Mouse (Mus musculus) mature B cell (primary cell): ENCODE measurements around the gene Gm10203.
"Not testable (repeated sequence)": the region's sequence is repeated elsewhere in the genome, so short reads cannot be mapped to it uniquely, and the experiment has no call there.

ENCODE experiments used
- in situ Hi-C: fragments of 300-500 bp; cut with MboI; formaldehyde crosslinking; loops from 2 replicates; pipeline ENCODE4 v1.14.3; 2019

Gene Gm10203

GRCm38 (mm10) chr6:149134391-149135150, 4.6 kb downstream of the Gm10203 start:
- in situ Hi-C loops, result loop anchor here (5.0 kb wide), 1 partner anchor 243 kb away; no protein-coding TSS in a partner anchor

- in situ Hi-C loops, result loop anchor here (5.0 kb wide), 1 partner anchor 242 kb away; no protein-coding TSS in a partner anchor
Observed at GRCm38 (mm10) chr6:149135631-149136030, 5.7 kb downstream of the Gm10203 start.

GRCm38 (mm10) chr6:149137936-149138335, 8.0 kb downstream of the Gm10203 start:
- in situ Hi-C loops, result loop anchor here (5.0 kb wide), 1 partner anchor 239 kb away; no protein-coding TSS in a partner anchor

- in situ Hi-C loops, result loop anchor here (5.0 kb wide), 1 partner anchor 238 kb away; no protein-coding TSS in a partner anchor
Observed at GRCm38 (mm10) chr6:149139011-149139410, 9.0 kb downstream of the Gm10203 start.

GRCm38 (mm10) chr6:149139471-149139870, 9.5 kb downstream of the Gm10203 start, which contains the start of gene Etfbkmt:
Etfbkmt (plus strand) TSS chr6:149139849.
- in situ Hi-C loops, result loop anchor here (5.0 kb wide), 1 partner anchor 238 kb away; no protein-coding TSS in a partner anchor

- in situ Hi-C loops, result no loop called here
Observed at GRCm38 (mm10) chr6:149141393-149142173, 11.6 kb downstream of the Gm10203 start.

- in situ Hi-C loops, result no loop called here
Observed at GRCm38 (mm10) chr6:149145143-149145542, 15.2 kb downstream of the Gm10203 start.

GRCm38 (mm10) chr6:149148436-149149229, 18.7 kb downstream of the Gm10203 start:
- in situ Hi-C loops, result no loop called here

DNA sequence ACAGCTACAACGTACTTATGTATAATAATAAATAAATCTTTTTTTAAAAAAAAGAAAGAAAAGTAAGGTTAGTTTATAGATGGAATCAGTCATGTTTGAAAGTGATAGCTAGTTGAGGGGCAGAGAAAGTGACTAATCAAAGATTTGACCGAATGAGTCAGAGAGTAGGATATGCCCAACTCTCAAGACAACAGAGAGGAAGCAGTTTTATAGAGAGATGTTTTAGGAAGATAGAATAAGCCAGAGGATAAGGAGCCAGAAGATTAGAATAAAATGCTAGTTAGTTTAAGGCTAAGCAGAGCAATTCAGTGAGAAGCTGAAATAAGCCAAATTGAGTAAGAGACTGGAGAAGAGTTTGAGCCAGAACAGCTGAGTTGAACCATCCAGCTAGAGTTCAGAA, 22.1 kb downstream of the Gm10203 start:
- in situ Hi-C loops, result no loop called here

DNA sequence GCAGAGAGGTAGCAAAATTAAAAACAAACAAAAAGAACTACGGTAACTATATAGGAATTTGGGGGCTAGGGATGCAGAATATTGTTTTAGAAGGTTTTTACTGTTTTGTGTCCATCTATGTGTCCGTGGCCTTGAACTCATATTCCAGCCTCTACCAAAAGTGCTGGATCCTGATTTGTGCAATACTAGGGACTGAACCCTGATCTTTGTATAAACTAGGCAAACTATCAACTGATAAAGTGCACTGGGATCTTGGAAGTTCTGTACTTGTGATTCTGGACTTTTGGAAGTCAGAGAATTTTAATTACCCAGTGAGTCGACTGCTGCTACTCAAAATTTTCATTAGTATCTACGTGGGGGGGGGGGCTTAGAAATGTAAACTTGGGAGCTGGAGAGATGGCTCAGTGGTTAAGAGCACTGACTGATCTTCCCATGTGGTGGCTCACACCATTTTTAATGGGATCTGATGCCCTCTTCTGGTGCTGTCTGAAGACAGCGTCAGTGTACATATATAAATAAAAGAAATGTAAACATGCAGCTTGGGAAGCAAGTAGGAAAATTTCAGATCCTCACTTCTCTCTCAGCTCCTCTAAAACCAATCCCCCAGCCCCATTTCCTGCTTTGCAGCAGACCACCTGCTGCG, 23.6 kb downstream of the Gm10203 start:
- in situ Hi-C loops, result no loop called here

DNA sequence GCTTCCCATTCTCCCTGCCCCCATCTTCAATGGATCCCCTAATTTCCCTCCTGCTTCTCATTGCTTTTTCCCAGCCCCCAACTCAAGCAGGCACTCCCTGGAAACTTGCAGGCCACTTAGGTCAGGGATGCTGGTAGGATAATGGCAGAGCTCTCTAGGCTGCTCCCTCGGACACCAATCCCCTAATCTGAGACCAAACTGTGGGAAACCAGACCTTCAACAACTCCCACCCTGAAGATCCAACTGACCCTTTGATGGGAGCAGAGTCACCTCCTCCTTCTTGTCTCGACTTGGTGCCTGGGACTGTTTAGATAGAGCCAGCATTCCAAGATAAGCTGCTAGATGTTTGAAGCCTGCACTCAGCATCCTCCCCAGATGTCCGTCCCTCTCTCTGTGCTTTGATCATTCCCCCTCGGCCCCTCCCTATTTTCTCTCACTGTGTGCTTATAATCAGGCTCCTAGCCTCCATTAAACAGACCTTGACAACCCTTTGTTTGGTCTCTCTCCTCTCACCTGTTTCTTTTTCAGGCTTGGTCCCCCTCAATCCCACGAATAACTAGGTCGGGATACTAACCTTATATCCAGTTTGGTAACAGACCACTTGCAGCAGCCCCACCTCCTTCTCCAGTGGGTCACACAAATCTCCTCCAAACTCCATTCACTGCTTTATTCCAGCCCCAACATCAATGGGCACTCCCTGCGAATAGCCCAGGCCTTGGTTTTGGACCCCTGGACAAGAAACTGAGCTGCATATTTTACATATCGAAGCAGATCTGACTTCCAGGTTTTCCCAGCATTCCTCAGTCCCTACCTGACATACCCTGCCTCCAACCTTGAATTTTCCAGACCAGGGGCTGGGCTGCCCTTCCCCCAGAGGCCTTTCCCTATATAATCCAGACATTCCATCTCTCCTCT, 24.4 kb downstream of the Gm10203 start:
- in situ Hi-C loops, result no loop called here

DNA sequence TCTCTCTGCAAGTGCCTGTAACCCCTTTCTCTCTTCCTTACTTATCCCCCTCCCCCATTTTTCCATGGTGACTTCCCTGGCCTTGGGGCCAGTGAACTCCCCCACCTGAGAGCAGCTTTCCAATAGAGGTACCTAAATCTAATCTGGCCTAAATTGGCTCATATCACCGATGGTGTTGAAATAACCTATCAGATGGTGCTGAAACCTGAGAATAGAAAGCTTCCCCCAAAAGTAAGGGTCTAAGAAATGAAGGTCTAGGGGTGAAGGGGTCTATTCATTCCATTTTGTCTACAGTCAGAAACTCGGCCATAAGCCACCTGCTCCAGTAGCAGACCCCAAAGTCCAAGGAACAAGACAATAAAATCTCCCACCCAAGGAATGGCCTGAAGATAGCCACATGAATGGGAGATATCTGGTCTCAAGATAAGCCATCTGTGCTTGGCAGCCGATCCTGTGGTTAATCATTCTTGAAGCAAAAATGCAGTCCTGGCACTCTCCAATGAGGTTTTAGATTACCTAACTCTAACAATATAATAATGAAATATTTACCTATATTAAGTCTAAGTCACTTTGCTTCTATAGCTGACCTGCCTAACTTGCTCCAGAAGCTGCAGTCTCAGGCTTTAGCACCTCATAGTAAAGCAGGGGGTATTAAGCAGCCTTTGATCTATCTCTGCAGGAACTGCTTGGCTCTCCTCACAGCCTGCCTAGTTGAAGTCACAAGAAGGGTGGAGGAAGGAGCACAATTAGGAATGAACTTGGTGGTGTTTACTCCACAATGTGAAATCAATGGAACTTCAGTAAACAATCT, 25.3 kb downstream of the Gm10203 start:
- in situ Hi-C loops, result no loop called here

GRCm38 (mm10) chr6:149167038-149167437, 37.1 kb downstream of the Gm10203 start:
- in situ Hi-C loops, result not testable (repeated sequence)

GRCm38 (mm10) chr6:149167672-149168071, 37.7 kb downstream of the Gm10203 start:
- in situ Hi-C loops, result no loop called here

DNA sequence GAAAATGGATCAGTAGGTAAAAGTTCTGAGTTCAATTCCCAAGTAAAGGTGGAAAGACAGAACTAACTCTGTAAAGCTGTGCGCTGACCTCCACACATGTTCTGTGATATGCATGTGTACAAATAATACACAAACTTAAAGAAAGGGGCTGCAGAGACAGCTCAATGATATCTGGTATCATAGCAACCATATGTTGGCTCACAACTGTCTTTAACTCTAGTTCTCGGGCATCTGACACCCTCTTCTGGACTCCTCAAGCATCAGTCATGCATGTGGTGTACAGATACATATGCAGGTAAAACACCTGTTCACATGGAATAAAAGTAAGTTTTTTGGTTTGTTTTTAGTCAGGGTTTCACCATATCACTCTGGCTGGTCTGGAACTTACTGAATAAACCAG, 38.5 kb downstream of the Gm10203 start:
- in situ Hi-C loops, result no loop called here

DNA sequence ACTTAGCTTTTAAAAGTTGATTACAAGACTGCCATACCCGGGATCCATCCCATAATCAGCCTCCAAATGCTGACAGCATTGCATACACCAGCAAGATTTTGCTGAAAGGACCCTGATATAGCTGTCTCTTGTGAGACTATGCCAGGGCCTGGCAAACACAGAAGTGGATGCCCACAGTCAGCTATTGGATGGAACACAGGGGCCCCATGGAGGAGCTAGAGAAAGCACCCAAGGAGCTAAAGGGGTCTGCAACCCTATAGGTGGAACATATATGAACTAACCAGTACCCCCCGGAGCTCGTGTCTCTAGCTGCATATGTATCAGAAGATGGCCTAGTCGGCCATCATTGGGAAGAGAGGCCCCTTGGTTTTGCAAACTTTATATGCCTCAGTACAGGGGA, 40.0 kb downstream of the Gm10203 start:
- in situ Hi-C loops, result not testable (repeated sequence)

- in situ Hi-C loops, result no loop called here
Observed at GRCm38 (mm10) chr6:149173831-149174625, 44.1 kb downstream of the Gm10203 start.

DNA sequence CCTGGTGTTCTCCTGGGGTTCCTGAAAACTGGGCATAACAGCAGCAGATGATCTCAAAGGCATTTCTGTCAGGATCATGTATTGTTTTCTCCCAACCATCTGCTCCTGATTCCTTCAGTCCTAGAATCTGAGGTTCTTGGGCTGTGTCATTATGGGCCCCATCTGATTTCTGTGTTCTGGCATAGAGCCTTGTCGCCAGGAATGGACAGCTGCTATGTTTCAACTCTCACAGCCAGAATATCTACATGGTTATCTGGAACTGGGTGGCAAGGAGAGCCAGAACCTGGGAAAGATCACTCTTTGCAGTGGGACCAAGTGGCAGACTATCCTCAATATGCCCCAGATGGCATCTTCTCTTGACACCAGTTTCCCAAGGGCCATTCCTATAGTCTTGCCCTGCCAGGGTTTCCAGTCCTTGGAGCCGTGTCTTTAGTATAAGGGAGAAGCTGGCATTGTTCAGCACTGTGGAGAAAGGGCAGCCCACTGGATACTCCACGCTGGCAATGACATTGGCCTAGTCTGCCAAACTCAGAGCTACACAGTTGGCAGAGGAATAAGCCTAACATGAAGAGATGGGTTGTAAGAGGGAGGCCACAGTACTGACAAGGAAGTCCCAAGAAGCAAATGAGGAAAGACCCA, 45.1 kb downstream of the Gm10203 start:
- in situ Hi-C loops, result no loop called here
